Mouse (Mus musculus) layer of hippocampus, adult 2 months (tissue): ENCODE data around the gene Pcdh10. TPM values are rescaled to one million over a fixed set of nuclear protein-coding genes. Genes with fewer than 3 reads are reported as not detected.

Experiments
- DNase-seq, 2 experiments: peaks; one replicate each; pipeline ENCODE4 v3.0.0; 2022; ENCODE audit warnings: low spot score in 2 of 2
- H3K27ac ChIP-seq: fragments of 200-600 bp; 2 replicates; pipeline ENCODE4 v1.8.1; 2022
- H3K4me3 ChIP-seq: fragments of 200-600 bp; 2 replicates; pipeline ENCODE4 v1.8.1; 2022; ENCODE audit warnings: mild to moderate bottlenecking
- CTCF ChIP-seq: fragments of 200-600 bp; conservative IDR thresholded peaks from 2 replicates; pipeline ENCODE4 v1.8.1; 2022; ENCODE audit warnings: antibody characterized with exemption, mild to moderate bottlenecking, moderate library complexity
- long read RNA-seq, 2 experiments: library from polyadenylated mRNA; stranded (forward); transcript quantifications; one replicate each; pipeline ENCODE4 v2.0.0; 2021; ENCODE audit warnings: borderline mapping rate in 2 of 2
- total RNA-seq, 2 experiments: library from RNA; stranded (reverse); gene quantifications; 2 replicates each; pipeline ENCODE4 v1.2.3; 2021

The Pcdh10 gene
- 10 to 100 TPM; 91.9 to 92.5 TPM for total RNA-seq
- long read RNA-seq, experiment 1, full-length matches to known transcripts = 15 of 17 reads
- long read RNA-seq, experiment 1, partial matches to known transcripts = 1 of 17 reads
- long read RNA-seq, experiment 1, other reads (novel, unspliced or antisense) = 1 of 17 reads
- long read RNA-seq, experiment 2, full-length matches to known transcripts = 19 of 25 reads
- long read RNA-seq, experiment 2, partial matches to known transcripts = 1 of 25 reads
- long read RNA-seq, experiment 2, other reads (novel, unspliced or antisense) = 5 of 25 reads

- peak; percentile 16 for TF ChIP-seq CTCF
- Histone ChIP-seq H3K27ac (peak within 1 kb of the TSS; percentile 88), H3K4me3 (peak within 1 kb of the TSS; percentile 70)
- peak; percentile 98 for DNase-seq
Measured at GRCm38 (mm10) chr3:45378145-45378544, at the start of gene Pcdh10. Pcdh10 (plus strand) TSS chr3:45378398.

- no peak for DNase-seq
- H3K4me3 ChIP-seq = no peak overlapping the region
- H3K27ac ChIP-seq = no peak overlapping the region
- no peak for TF ChIP-seq CTCF
Measured at GRCm38 (mm10) chr3:45355919-45356318, 22.3 kb upstream of the Pcdh10 start.

GRCm38 (mm10) chr3:45368952-45369351 lies 9.2 kb upstream of the Pcdh10 start:
- DNase-seq = no peak
- Histone ChIP-seq H3K4me3 (no peak overlapping the region), H3K27ac (no peak overlapping the region)
- TF ChIP-seq CTCF = peak; percentile 75

GRCm38 (mm10) chr3:45375761-45376500 lies 2.3 kb upstream of the Pcdh10 start:
- peak; percentile 87 for TF ChIP-seq CTCF
- peak overlapping the region; percentile 70 for H3K4me3 ChIP-seq
- DNase-seq = peak; percentile 86 to 87
- H3K27ac ChIP-seq = peak overlapping the region; percentile 79

DNA sequence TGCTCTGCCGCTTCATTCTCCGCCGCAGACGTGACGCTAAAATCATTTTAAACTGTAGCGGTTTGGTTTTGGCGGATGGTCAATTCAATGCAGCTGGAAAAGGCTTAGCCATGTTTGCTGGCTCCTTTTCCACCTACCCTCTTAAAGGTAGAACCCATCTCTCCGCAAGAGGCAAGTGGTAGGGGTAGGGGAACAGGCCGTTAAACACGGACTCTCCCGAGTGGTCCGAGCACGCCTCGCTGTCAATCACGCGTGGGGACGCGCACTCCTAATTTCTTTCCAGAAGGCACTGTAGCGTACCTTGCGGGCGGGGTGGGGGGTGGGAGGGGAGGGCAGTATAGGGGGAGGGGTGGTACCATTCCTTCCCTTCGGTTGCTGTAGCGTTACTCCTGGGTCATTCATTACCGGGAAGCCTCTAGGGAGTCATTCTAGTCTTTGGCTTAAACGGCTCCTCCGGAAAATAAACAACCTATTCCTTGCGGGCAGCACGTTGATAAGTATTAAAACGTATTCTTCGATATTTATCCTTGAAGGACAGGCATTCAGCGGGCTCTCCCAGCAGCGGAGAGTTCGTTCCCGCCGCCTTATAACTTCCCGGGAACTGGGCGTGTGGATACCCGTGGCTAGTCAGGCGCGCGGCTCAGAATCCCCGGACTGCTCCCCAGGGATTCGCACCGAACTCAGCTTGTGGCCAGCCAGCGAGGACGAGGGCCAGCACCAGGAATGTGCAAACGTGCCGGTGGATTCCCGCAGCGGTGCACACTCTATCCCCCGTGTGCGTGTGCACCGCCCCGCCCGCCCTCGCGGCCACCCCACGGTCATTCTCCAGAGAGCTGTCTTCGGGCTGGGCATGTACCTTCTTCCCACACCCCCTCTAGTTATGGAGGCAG lies 1.5 kb upstream of the Pcdh10 start:
- peak in 1 of 2 experiments; percentile 21 for DNase-seq
- peak overlapping the region; percentile 70 for H3K4me3 ChIP-seq
- H3K27ac ChIP-seq = peak overlapping the region; percentile 79
- TF ChIP-seq CTCF = no peak

DNA sequence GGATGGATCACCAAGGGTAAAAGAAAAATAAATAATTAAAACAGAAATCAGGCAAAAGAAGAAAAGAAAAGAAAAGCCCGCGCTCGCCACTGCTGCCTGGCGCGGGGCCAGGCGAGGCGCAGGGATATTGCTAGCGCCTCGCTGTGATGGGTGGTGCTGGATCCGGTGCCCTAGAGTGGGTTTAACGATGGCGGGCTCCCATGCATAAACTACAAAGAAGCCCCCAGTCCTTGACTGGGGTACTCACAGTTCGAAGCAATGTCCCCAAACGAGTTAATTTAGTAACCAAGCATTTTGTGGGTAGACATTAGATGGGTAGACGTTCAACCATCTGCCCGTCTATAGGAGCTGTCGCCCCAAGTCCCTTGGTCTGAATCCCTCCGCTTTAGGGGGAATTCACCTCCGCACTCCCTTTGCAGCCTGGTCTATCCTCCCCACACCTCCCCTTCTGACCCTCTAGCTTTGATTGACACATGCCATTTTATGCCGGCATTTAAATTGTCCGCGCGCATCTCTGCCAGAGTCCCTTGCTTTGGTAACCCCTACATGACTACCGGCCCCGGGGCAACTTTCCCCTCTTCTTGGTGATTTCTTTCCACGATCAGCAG lies 703 bp upstream of the Pcdh10 start:
- no peak for TF ChIP-seq CTCF
- Histone ChIP-seq H3K27ac (peak overlapping the region; percentile 79), H3K4me3 (peak overlapping the region; percentile 70)
- peak in 1 of 2 experiments; percentile 31 for DNase-seq

GRCm38 (mm10) chr3:45379541-45379971 lies 1.4 kb downstream of the Pcdh10 start:
- Histone ChIP-seq H3K4me3 (peak overlapping the region; percentile 70), H3K27ac (peak overlapping the region; percentile 88)
- no peak for TF ChIP-seq CTCF
- peak in 1 of 2 experiments; percentile 23 for DNase-seq

DNA sequence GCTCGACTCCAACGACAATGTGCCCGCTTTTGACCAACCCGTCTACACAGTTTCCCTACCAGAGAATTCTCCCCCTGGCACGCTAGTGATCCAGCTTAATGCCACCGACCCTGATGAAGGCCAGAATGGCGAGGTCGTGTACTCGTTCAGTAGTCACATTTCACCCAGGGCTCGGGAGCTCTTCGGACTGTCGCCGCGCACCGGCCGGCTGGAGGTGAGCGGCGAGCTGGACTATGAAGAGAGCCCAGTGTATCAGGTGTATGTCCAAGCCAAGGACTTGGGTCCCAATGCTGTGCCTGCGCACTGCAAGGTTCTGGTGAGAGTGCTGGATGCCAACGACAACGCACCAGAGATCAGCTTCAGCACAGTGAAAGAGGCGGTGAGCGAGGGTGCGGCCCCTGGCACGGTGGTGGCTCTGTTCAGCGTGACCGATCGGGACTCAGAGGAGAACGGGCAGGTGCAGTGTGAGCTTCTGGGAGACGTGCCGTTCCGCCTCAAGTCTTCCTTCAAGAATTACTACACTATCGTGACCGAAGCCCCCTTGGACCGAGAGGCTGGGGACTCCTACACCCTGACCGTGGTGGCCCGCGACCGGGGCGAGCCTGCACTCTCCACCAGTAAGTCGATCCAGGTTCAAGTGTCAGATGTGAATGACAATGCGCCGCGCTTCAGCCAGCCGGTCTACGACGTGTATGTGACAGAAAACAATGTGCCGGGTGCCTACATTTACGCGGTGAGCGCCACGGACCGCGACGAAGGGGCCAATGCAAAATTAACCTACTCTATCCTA lies 2.0 kb downstream of the Pcdh10 start:
- no peak for DNase-seq
- Histone ChIP-seq H3K4me3 (peak overlapping the region; percentile 70), H3K27ac (peak overlapping the region; percentile 88)
- TF ChIP-seq CTCF = no peak

GRCm38 (mm10) chr3:45380811-45381761 lies 2.9 kb downstream of the Pcdh10 start:
- TF ChIP-seq CTCF = peak; percentile 63
- H3K4me3 ChIP-seq = peak overlapping the region; percentile 70
- peak overlapping the region; percentile 88 for H3K27ac ChIP-seq
- peak in 1 of 2 experiments; percentile 29 for DNase-seq

DNA sequence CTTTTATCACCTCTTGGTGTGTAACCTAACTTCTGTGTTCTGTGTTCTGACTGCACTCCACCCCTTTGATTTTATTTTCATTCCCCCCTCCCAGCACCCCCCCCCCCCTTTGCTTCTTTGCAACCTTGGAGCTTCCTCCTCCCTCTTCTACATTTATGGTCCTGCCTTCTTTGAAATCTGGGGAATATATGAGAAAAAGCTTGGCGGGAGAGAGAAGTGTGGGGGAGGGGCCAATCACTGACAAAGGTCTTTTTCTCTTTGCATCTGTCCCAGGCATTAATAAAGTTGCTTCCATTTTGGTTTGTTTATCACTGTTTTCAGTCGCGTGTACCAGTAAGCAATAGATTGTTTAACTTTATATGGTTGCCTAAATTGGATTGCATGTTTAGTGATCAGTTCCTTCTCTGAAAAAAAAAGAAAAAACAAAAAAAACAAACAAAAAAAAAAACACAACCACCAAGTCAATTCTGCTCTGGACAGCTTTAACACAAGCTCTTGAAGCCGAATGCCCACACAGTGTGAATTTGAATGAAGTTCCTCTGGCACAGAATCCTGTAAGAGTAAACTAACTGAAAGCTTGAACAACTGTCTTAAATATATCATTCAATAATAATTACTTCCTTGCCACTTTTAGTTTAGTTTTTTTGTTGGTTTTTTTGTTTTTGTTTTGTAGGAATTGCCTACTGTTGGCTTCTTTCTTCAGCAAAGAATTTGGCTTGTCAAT lies 4.0 kb downstream of the Pcdh10 start:
- Histone ChIP-seq H3K4me3 (peak overlapping the region; percentile 70), H3K27ac (peak overlapping the region; percentile 88)
- DNase-seq = no peak
- TF ChIP-seq CTCF = no peak
